Mouse (Mus musculus) megakaryocyte, adult 5-6 weeks (primary cell): ENCODE results near the gene Ckap5. TPM values are rescaled to one million over a fixed set of nuclear protein-coding genes. Genes with fewer than 3 reads are reported as not detected.
"Not testable (repeated sequence)": the region's sequence is repeated elsewhere in the genome, so short reads cannot be mapped to it uniquely, and the experiment has no call there.

Source experiments
- ATAC-seq: 2 replicates; pipeline ENCODE4 v1.8.0; 2016; ENCODE audit warnings: mild to moderate bottlenecking, inconsistent platforms; ENCODE audit not compliant: poor library complexity, severe bottlenecking
- total RNA-seq, 2 experiments: library from RNA; stranded (forward) in 1 of 2; stranded (reverse) in 1 of 2; fragments of 153-499, 151-499 nt in 1 of 2; fragments of 221-1000, 200-1000 nt in 1 of 2; gene quantifications; 2 replicates each; pipeline versions ENCODE4 v1.2.3 to v1.2.4; 2015 to 2017

Gene Ckap5
- total RNA-seq (2015) (80.5 and 83.5 TPM in 2 replicates), total RNA-seq (2017) (94.2 and 101 TPM in 2 replicates)

- ATAC-seq: peak; percentile 100
Measured at GRCm38 (mm10) chr2:91526294-91527146, at the start of gene Ckap5. Ckap5 (plus strand) TSS chr2:91526762.

GRCm38 (mm10) chr2:91476841-91477240, 49.7 kb upstream of the Ckap5 start:
- no peak for ATAC-seq

GRCm38 (mm10) chr2:91480399-91480801, 46.2 kb upstream of the Ckap5 start:
- ATAC-seq: no peak

- ATAC-seq: peak; percentile 45; the same call in 1 of the 2 replicates
Measured at GRCm38 (mm10) chr2:91480805-91481514, 45.6 kb upstream of the Ckap5 start.

GRCm38 (mm10) chr2:91484698-91485097, 41.9 kb upstream of the Ckap5 start:
- peak; percentile 82 for ATAC-seq

GRCm38 (mm10) chr2:91485256-91485655, 41.3 kb upstream of the Ckap5 start:
- no peak for ATAC-seq

- not testable (repeated sequence) for ATAC-seq
Measured at GRCm38 (mm10) chr2:91487295-91487694, 39.3 kb upstream of the Ckap5 start.

- ATAC-seq: no peak
Measured at GRCm38 (mm10) chr2:91492071-91492635, 34.4 kb upstream of the Ckap5 start.

GRCm38 (mm10) chr2:91493981-91494380, 32.6 kb upstream of the Ckap5 start:
- no peak for ATAC-seq

GRCm38 (mm10) chr2:91498093-91498719, 28.4 kb upstream of the Ckap5 start:
- ATAC-seq: peak; percentile 94

GRCm38 (mm10) chr2:91508076-91508475, 18.5 kb upstream of the Ckap5 start:
- ATAC-seq: no peak

- ATAC-seq: no peak
Measured at GRCm38 (mm10) chr2:91517186-91517585, 9.4 kb upstream of the Ckap5 start.

- ATAC-seq: no peak; the same call in 1 of the 2 replicates
Measured at GRCm38 (mm10) chr2:91527147-91527486, 555 bp downstream of the Ckap5 start.

GRCm38 (mm10) chr2:91537588-91538205, 11.1 kb downstream of the Ckap5 start:
- peak; percentile 100 for ATAC-seq

- no peak for ATAC-seq
Measured at GRCm38 (mm10) chr2:91568125-91568524, 41.6 kb downstream of the Ckap5 start.

- ATAC-seq: no peak
Measured at GRCm38 (mm10) chr2:91580894-91581293, 54.3 kb downstream of the Ckap5 start.

GRCm38 (mm10) chr2:91586242-91586641, 59.7 kb downstream of the Ckap5 start:
- no peak for ATAC-seq

GRCm38 (mm10) chr2:91600475-91600874, 73.9 kb downstream of the Ckap5 start:
- ATAC-seq: no peak

GRCm38 (mm10) chr2:91602389-91602788, 75.8 kb downstream of the Ckap5 start:
- no peak for ATAC-seq

GRCm38 (mm10) chr2:91609370-91609769, 82.8 kb downstream of the Ckap5 start:
- not testable (repeated sequence) for ATAC-seq

GRCm38 (mm10) chr2:91622356-91622755, 95.8 kb downstream of the Ckap5 start:
- ATAC-seq: no peak
